Mouse (Mus musculus): ENCODE measurements at regions not wholly inside any gene's neighbourhood (a gene's known extent, or its start where the extent isn't known, plus 50 kb on each side); places are given as distances from the start of the nearest gene placed in this dataset.

DNA sequence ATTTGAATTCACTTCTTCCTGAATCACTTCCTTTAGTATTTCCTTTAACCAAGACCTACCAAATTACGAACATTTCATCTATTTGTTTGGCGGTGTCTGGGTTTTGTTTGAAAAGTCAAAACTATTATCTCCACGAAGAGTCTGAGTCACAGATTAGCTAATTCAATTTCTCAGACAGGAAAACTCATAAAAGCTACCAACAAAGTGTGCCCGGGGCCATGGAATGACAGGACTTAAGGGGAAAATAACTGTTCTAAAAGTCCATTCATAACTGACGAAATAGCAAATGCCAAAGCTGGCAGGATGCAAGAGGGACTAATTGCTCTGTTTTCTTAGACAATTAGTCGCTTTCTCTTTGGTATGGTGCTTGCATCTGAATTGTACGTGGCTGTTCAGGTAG is 105.0 kb upstream of the Itga1 start:
- TF ChIP-seq CTCF (IDR thresholded peaks at IDR 0.05): no peak
- TF ChIP-seq EP300 (IDR thresholded peaks at IDR 0.05; ENCODE audit: insufficient read depth, low read depth, low read length): no peak
